Mouse (Mus musculus): ENCODE results near the gene A4gnt. TPM values are rescaled to one million over a fixed set of nuclear protein-coding genes. Genes with fewer than 3 reads are reported as not detected.

The A4gnt gene
- polyA plus RNA-seq, 1 experiment: not detected

DNA sequence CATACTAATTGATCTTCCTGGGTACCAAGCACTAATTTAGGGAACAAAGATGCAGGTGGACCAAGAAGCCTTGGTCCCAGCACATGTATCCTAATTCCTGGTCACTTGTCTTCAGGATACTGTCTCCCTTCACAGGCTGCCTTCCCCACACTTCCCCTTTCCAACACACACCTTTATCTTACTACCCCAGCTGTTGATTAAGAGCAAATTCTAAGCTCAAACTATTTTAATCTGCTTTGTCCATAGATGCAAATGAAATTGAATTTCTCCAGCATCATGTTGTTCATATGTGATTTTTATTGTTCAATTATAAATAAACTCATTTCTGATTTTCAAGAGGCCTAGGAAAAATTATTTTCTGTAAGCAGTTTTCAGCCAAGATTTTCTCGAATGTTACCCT lies 9.7 kb downstream of the A4gnt start:
- Histone ChIP-seq H3K4me1 (ENCODE audit: control insufficient read depth, insufficient read depth, insufficient read length) (no peaks in the 10 kb centered on the region), H3K27me3 (ENCODE audit: control insufficient read depth, insufficient read depth, low read length) (no peaks in the 10 kb centered on the region), H3K4me3 (ENCODE audit: extremely low read depth, insufficient read depth, insufficient read length) (no peak overlapping the region), H3K36me3 (ENCODE audit: control insufficient read depth, insufficient read depth, low read length) (no peaks in the 10 kb centered on the region), H3K27ac (ENCODE audit: insufficient read depth, low read length) (no peak overlapping the region)
- no peak for DNase-seq (ENCODE audit: low read depth in 1 of 2, low spot score in 2 of 2)
- TF ChIP-seq POLR2A (IDR thresholded peaks at IDR 0.05; ENCODE audit: low read depth, low read length) (no peak), CTCF (IDR thresholded peaks at IDR 0.05; ENCODE audit: extremely low read depth, insufficient read depth, insufficient read length, insufficient replicate concordance) (no peak)
- 75% methylated on average over 1 of the region's 1 CpGs for WGBS

DNA sequence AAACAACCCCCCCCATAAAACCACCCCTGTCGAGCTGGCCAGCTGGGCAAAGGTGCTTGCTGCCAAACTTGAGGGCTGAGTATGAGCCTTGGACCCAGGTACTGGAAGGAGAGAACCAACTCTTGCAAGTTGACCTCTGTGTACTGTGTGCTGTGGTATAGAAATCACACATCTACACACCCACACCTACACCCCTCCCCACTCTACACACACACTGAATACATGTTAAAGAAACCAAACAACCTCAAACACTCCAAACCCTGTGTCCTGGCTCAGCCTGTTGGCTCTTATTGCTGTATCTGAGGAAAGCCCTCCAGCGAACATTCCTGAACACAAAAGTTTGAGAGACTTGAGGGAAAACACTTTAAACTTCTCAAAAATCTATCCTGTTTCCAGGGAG lies 10.7 kb downstream of the A4gnt start:
- WGBS: 61% methylated on average over 2 of the region's 2 CpGs

DNA sequence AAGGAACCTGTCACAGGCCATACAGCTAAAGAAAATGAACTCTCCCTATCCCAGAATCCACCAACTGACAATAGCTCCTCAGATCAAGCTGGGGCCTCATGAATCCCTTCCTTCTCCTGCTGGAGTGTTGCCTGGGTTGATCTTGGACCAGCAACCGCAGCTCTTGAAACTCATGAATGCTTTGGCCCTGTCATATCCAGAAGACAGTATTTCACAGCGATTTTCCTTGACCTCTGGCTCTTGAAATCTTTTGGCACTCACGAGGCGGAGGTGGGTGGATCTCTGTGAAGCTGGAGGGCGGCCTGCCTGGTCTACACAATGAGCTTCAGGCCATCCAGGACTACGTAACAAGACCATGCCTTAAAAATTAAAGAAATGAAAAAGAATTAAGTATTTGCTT lies 11.8 kb downstream of the A4gnt start:
- WGBS: 75% methylated on average over 6 of the region's 6 CpGs
- Histone ChIP-seq H3K4me3 (ENCODE audit: extremely low read depth, insufficient read depth, insufficient read length) (no peak overlapping the region), H3K27ac (ENCODE audit: insufficient read depth, low read length) (no peak overlapping the region), H3K27me3 (ENCODE audit: control insufficient read depth, insufficient read depth, low read length) (no peaks in the 10 kb centered on the region), H3K4me1 (ENCODE audit: control insufficient read depth, insufficient read depth, insufficient read length) (no peaks in the 10 kb centered on the region), H3K36me3 (ENCODE audit: control insufficient read depth, insufficient read depth, low read length) (no peaks in the 10 kb centered on the region)
- no peak for TF ChIP-seq POLR2A (IDR thresholded peaks at IDR 0.05; ENCODE audit: low read depth, low read length)
- TF ChIP-seq CTCF (IDR thresholded peaks at IDR 0.05; ENCODE audit: extremely low read depth, insufficient read depth, insufficient read length, insufficient replicate concordance): no peak
- no peak for DNase-seq (ENCODE audit: low read depth in 1 of 2, low spot score in 2 of 2)

More for the DNA sequence above, 10.7 kb downstream of the A4gnt start:
- Histone ChIP-seq H3K27ac (ENCODE audit: insufficient read depth, low read length) (no peak overlapping the region), H3K27me3 (ENCODE audit: control insufficient read depth, insufficient read depth, low read length) (no peaks in the 10 kb centered on the region), H3K4me3 (ENCODE audit: extremely low read depth, insufficient read depth, insufficient read length) (no peak overlapping the region), H3K36me3 (ENCODE audit: control insufficient read depth, insufficient read depth, low read length) (no peaks in the 10 kb centered on the region), H3K4me1 (ENCODE audit: control insufficient read depth, insufficient read depth, insufficient read length) (no peaks in the 10 kb centered on the region)
- DNase-seq (ENCODE audit: low read depth in 1 of 2, low spot score in 2 of 2): no peak
- no peak for TF ChIP-seq POLR2A (IDR thresholded peaks at IDR 0.05; ENCODE audit: low read depth, low read length)
- TF ChIP-seq CTCF (IDR thresholded peaks at IDR 0.05; ENCODE audit: extremely low read depth, insufficient read depth, insufficient read length, insufficient replicate concordance): no peak

- Histone ChIP-seq H3K4me1 (ENCODE audit: control insufficient read depth, insufficient read depth, insufficient read length) (no peaks in the 10 kb centered on the region), H3K4me3 (ENCODE audit: extremely low read depth, insufficient read depth, insufficient read length) (no peak overlapping the region), H3K27ac (ENCODE audit: insufficient read depth, low read length) (no peak overlapping the region), H3K36me3 (ENCODE audit: control insufficient read depth, insufficient read depth, low read length) (no peaks in the 10 kb centered on the region), H3K27me3 (ENCODE audit: control insufficient read depth, insufficient read depth, low read length) (no peaks in the 10 kb centered on the region)
- 95% methylated on average over 4 of the region's 4 CpGs for WGBS
- TF ChIP-seq POLR2A (IDR thresholded peaks at IDR 0.05; ENCODE audit: low read depth, low read length): no peak
- TF ChIP-seq CTCF (IDR thresholded peaks at IDR 0.05; ENCODE audit: extremely low read depth, insufficient read depth, insufficient read length, insufficient replicate concordance): no peak
- no peak for DNase-seq (ENCODE audit: low read depth in 1 of 2, low spot score in 2 of 2)
These were observed 16.3 kb downstream of the A4gnt start for GRCm38 (mm10) chr9:99628581-99628980.

DNA sequence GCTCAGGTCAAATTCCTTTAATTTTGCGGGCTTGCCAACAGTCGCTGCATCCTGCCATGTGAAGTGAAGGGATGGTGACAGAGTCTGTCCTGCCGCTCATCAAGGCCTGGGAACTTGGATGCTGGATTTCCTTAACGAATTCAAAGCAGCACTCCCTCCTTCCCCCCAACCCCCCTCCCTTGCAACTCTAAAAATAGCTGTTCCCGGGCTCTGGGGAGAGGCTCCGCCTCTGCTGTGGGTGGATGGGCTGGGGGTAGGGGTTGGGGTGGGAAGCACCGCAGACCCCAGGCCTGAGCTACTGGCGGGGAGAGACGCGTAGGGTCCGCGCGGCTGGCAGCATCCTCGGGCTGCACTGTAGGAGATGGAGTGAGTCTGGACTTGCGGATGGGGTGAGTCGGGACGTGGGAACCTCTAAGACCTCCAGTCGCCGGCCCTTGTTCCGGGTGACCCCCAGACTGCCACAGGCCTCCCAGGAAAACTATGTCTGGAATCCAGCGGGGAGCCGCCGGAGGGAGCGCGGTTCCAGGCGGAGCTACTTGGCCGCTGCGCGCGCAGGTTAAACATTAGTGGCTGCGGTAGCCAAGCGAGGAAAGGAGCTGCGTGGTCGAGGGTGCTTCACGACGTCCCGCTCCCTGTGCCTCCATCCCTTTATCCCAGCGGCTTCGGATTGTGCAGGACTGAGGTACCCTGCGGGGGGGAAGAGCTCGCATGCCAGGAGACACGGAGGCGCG lies 17.1 kb downstream of the A4gnt start, which contains the start of gene Dzip1l:
Dzip1l (plus strand) TSS at position 216 of the 731 bp plus-strand sequence.
- 8% methylated on average over 44 of the region's 44 CpGs for WGBS
- Histone ChIP-seq H3K4me3 (ENCODE audit: extremely low read depth, insufficient read depth, insufficient read length) (peak within 1 kb of the TSS; percentile 32), H3K36me3 (ENCODE audit: control insufficient read depth, insufficient read depth, low read length) (no peaks in the 10 kb centered on the region), H3K27ac (ENCODE audit: insufficient read depth, low read length) (peak within 1 kb of the TSS; percentile 45; the same call in 1 of the 2 replicates), H3K27me3 (ENCODE audit: control insufficient read depth, insufficient read depth, low read length) (no peaks in the 10 kb centered on the region), H3K4me1 (ENCODE audit: control insufficient read depth, insufficient read depth, insufficient read length) (no peaks in the 10 kb centered on the region)
- no peak for DNase-seq (ENCODE audit: low read depth in 1 of 2, low spot score in 2 of 2)
- TF ChIP-seq POLR2A (IDR thresholded peaks at IDR 0.05; ENCODE audit: low read depth, low read length): no peak
- no peak for TF ChIP-seq CTCF (IDR thresholded peaks at IDR 0.05; ENCODE audit: extremely low read depth, insufficient read depth, insufficient read length, insufficient replicate concordance)

- WGBS: 23% methylated on average over 11 of the region's 11 CpGs
- Histone ChIP-seq H3K4me1 (ENCODE audit: control insufficient read depth, insufficient read depth, insufficient read length) (no peaks in the 10 kb centered on the region), H3K36me3 (ENCODE audit: control insufficient read depth, insufficient read depth, low read length) (no peaks in the 10 kb centered on the region), H3K4me3 (ENCODE audit: extremely low read depth, insufficient read depth, insufficient read length) (peak overlapping the region; percentile 5; the same call in 1 of the 2 replicates), H3K27me3 (ENCODE audit: control insufficient read depth, insufficient read depth, low read length) (no peaks in the 10 kb centered on the region), H3K27ac (ENCODE audit: insufficient read depth, low read length) (peak overlapping the region; percentile 45; the same call in 1 of the 2 replicates)
- TF ChIP-seq POLR2A (IDR thresholded peaks at IDR 0.05; ENCODE audit: low read depth, low read length) (no peak), CTCF (IDR thresholded peaks at IDR 0.05; ENCODE audit: extremely low read depth, insufficient read depth, insufficient read length, insufficient replicate concordance) (no peak)
- DNase-seq (ENCODE audit: low read depth in 1 of 2, low spot score in 2 of 2): no peak
These were observed 17.8 kb downstream of the A4gnt start for GRCm38 (mm10) chr9:99630071-99630470.

DNA sequence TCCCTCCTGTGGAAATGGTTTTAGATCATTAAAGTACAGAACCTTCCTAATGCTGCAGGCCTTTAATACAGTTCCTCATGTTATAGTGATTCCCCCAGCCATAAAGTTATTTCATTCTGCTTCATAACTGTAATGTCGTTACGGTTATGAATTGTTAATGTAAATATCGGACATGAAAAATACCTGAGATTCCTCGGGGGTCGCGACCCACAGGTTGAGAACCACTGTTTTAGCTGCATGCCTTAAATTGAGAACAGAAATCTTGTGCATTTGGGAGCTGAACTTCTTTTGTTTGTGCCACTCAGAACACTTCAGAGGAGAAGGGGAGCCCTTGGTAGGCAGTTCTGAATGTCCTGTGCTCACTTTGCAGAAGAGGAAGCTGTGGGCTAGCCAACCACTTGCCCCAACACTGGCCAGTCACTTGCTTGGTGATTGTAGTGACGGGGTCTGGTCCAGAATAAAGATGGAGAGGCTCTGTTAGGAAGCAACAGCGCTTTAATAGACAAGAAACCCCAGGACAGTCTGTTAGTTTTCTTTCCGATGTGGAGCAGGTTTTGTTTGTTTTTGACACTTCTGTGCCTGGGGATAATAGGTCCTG lies 18.3 kb downstream of the A4gnt start:
- Histone ChIP-seq H3K27ac (ENCODE audit: insufficient read depth, low read length) (no peak overlapping the region), H3K27me3 (ENCODE audit: control insufficient read depth, insufficient read depth, low read length) (no peaks in the 10 kb centered on the region), H3K36me3 (ENCODE audit: control insufficient read depth, insufficient read depth, low read length) (no peaks in the 10 kb centered on the region), H3K4me1 (ENCODE audit: control insufficient read depth, insufficient read depth, insufficient read length) (no peaks in the 10 kb centered on the region), H3K4me3 (ENCODE audit: extremely low read depth, insufficient read depth, insufficient read length) (no peak overlapping the region)
- 77% methylated on average over 9 of the region's 9 CpGs for WGBS
- TF ChIP-seq POLR2A (IDR thresholded peaks at IDR 0.05; ENCODE audit: low read depth, low read length): no peak
- no peak for TF ChIP-seq CTCF (IDR thresholded peaks at IDR 0.05; ENCODE audit: extremely low read depth, insufficient read depth, insufficient read length, insufficient replicate concordance)
- no peak for DNase-seq (ENCODE audit: low read depth in 1 of 2, low spot score in 2 of 2)

Measured in spleen, adult 2 months (tissue).